Comparison of ENCODE assay signal across 8 mouse cellular contexts in the genomic region with DNA sequence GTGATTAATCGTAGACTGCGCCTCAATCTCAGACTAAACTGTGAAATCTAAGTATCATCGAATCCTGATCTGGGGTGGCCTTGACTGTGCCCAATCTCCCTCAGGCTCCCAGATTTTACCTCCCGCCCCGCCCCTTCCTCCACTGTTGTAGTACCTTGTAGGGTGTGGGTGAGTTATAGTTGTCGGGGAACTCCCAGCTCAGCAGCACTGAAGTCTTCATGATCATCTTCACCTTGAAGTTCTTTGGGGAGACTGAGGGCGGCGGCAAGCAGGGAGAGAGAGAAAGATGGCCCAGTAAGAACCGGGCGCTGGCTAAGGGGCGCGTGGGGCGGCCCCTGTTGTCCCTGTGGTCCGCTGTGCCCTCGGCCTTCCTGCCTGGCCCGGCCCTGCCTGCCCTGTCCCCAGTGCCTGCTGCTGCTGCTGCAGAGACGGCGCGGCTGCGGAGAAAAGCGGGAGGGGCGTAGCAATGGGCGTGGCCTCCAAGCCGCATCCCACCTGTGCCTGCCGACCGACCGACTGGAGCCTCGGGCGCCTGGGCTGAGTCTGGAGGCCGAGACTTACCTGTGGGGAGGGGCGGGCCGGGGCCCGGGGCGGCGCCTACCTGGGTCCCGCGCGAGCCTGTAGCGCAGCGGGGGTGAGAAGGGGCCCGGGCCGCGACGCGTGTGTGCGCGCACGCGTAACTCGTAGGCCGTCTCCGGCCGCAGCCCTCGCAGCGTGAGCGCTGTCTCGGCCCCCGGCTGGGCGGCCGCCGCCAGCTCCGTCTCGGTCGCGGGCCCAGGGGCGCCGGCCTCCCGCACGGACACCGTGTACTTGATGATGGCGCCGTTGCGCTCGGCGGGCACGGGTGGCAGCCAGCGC. TPM values are rescaled to one million over a fixed set of nuclear protein-coding genes. Genes with fewer than 3 reads are reported as not detected.
A peak's percentile ranks its signal among the peaks of the same experiment; 100 is the strongest.
DNase-seq lines count a peak whose midpoint lies in the region; ATAC-seq lines count a peak whose summit lies in the region.

No protein-coding gene starts in this region.

- peak overlapping the region; percentile 85 for H3K27ac ChIP-seq in hindbrain, embryonic 10.5 days
- H3K27ac ChIP-seq in limb, embryonic 13.5 days = peak overlapping the region; percentile 73; the same call in 1 of the 2 replicates
- H3K27ac ChIP-seq in midbrain, embryonic 15.5 days = peak overlapping the region; percentile 61

- peak overlapping the region; percentile 78 for H3K9ac ChIP-seq in limb, embryonic 13.5 days
- H3K9ac ChIP-seq in midbrain, embryonic 15.5 days = peak overlapping the region; percentile 12; the same call in 1 of the 2 replicates

- WGBS in hindbrain, embryonic 10.5 days = 10% methylated on average over 75 of the region's 77 CpGs
- 12% methylated on average over 66 of the region's 77 CpGs for WGBS in limb, embryonic 13.5 days
- 16% methylated on average over 69 of the region's 77 CpGs for WGBS in midbrain, embryonic 15.5 days

- H3K27me3 ChIP-seq in megakaryocyte, embryonic 14.5 days (replicated peaks) = peaks cover 63% of the 10 kb centered on the region
- H3K27me3 ChIP-seq in hindbrain, embryonic 10.5 days (ENCODE audit: insufficient read depth, poor library complexity, severe bottlenecking) = peaks cover 38% of the 10 kb centered on the region
- H3K27me3 ChIP-seq in limb, embryonic 13.5 days = no peaks in the 10 kb centered on the region
- H3K27me3 ChIP-seq in midbrain, embryonic 15.5 days (replicated peaks) = no peaks in the 10 kb centered on the region

- peak; percentile 80 for DNase-seq in embryo, embryonic 11 days
- peak; percentile 69 for DNase-seq in hindbrain, embryonic 10.5 days (ENCODE audit: low spot score)
- DNase-seq in thymus, adult 18-20 months = peak; percentile 66 to 67
- no peak for DNase-seq in adipocyte (ENCODE audit: low spot score)

- peak overlapping the region; percentile 87 for H3K4me2 ChIP-seq in limb, embryonic 13.5 days (replicated peaks)
- H3K4me2 ChIP-seq in midbrain, embryonic 15.5 days = peak overlapping the region; percentile 48

- H3K4me3 ChIP-seq in megakaryocyte, embryonic 14.5 days (replicated peaks) = peak overlapping the region; percentile 89
- H3K4me3 ChIP-seq in hindbrain, embryonic 10.5 days = peak overlapping the region; percentile 57
- H3K4me3 ChIP-seq in limb, embryonic 13.5 days = peak overlapping the region; percentile 56
- H3K4me3 ChIP-seq in midbrain, embryonic 15.5 days = peak overlapping the region; percentile 19

- ATAC-seq in megakaryocyte, adult 5-6 weeks (ENCODE audit: poor library complexity, severe bottlenecking) = no peak
- peak; percentile 81 for ATAC-seq in limb, embryonic 13.5 days (ENCODE audit: low FRiP score, low read depth)
- peak; percentile 46 for ATAC-seq in midbrain, embryonic 15.5 days (replicated peaks)

- H3K9me3 ChIP-seq in megakaryocyte, embryonic 14.5 days = no peaks in the 10 kb centered on the region
- no peaks in the 10 kb centered on the region for H3K9me3 ChIP-seq in hindbrain, embryonic 10.5 days
- no peaks in the 10 kb centered on the region for H3K9me3 ChIP-seq in limb, embryonic 13.5 days
- H3K9me3 ChIP-seq in midbrain, embryonic 15.5 days = no peaks in the 10 kb centered on the region

- H3K4me1 ChIP-seq in megakaryocyte, embryonic 14.5 days = peaks cover 22% of the 10 kb centered on the region
- H3K4me1 ChIP-seq in hindbrain, embryonic 10.5 days (replicated peaks) = peaks cover 21% of the 10 kb centered on the region
- peaks cover 21% of the 10 kb centered on the region for H3K4me1 ChIP-seq in limb, embryonic 13.5 days
- peaks cover 15% of the 10 kb centered on the region for H3K4me1 ChIP-seq in midbrain, embryonic 15.5 days

- H3K36me3 ChIP-seq in megakaryocyte, embryonic 14.5 days (replicated peaks; ENCODE audit: low read length) = peaks cover 59% of the 10 kb centered on the region
- peaks cover 98% of the 10 kb centered on the region for H3K36me3 ChIP-seq in hindbrain, embryonic 10.5 days
- peaks cover 81% of the 10 kb centered on the region for H3K36me3 ChIP-seq in limb, embryonic 13.5 days
- peaks cover 74% of the 10 kb centered on the region for H3K36me3 ChIP-seq in midbrain, embryonic 15.5 days (replicated peaks)

RNA-seq across cellular contexts. Expression of a gene that starts 51.3 kb away (rescaled TPM):
- polyA plus RNA-seq in megakaryocyte, embryonic 14.5 days (2012; ENCODE audit: insufficient read depth, low replicate concordance) = 24.6 and 26.9 TPM in 2 replicates
- 18.1 and 18.6 TPM in 2 replicates for total RNA-seq in megakaryocyte, adult 5-6 weeks (2015)
- total RNA-seq in megakaryocyte, adult 5-6 weeks (2017) = 17.3 and 52.6 TPM in 2 replicates
- polyA plus RNA-seq in hindbrain, embryonic 10.5 days (2016; fragmentation: Nextera tagmentation; extraction: Ambion mirVana) = 109 and 172 TPM in 2 replicates
- polyA plus RNA-seq in limb, embryonic 13.5 days (2015; fragmentation: Nextera tagmentation; extraction: Ambion mirVana) = 100 and 106 TPM in 2 replicates
- polyA plus RNA-seq in midbrain, embryonic 15.5 days (2015; fragmentation: Nextera tagmentation; extraction: Ambion mirVana) = 339 and 349 TPM in 2 replicates

Comparison
In these comparisons a context has a peak if more than half of its experiments do, and no peak if none do; other contexts are left out.
1. H3K4me3 ChIP-seq: peak in every context shown above with its lines; median percentile 89 in megakaryocyte, embryonic 14.5 days; 57 in hindbrain, embryonic 10.5 days; 56 in limb, embryonic 13.5 days; 19 in midbrain, embryonic 15.5 days.